Mouse (Mus musculus) heart, embryonic 12.5 days (tissue): ENCODE measurements around the gene Cyp2d22. TPM values are rescaled to one million over a fixed set of nuclear protein-coding genes. Genes with fewer than 3 reads are reported as not detected.

Experiments
- ATAC-seq: fragments of 200-750 bp; cut with Nextera tagmentation; 2 replicates; pipeline ENCODE4 v1.8.0; 2017; ENCODE audit warnings: moderate TSS enrichment, moderate library complexity; ENCODE audit not compliant: insufficient number of reproducible peaks, low FRiP score
- H3K27ac ChIP-seq: fragments of 300-500 bp; sonication (generic); 2 replicates; pipeline ENCODE4 v1.5.1; 2016; ENCODE audit warnings: mild to moderate bottlenecking, moderate library complexity; ENCODE audit not compliant: poor library complexity, severe bottlenecking
- H3K27me3 ChIP-seq: fragments of 300-500 bp; sonication (generic); replicated peaks from 2 replicates; pipeline ENCODE4 v1.6.1; 2016; ENCODE audit warnings: mild to moderate bottlenecking, moderate library complexity
- H3K36me3 ChIP-seq: fragments of 300-500 bp; sonication (generic); 2 replicates; pipeline ENCODE4 v1.6.1; 2016; ENCODE audit warnings: mild to moderate bottlenecking, moderate library complexity
- H3K4me1 ChIP-seq: fragments of 300-500 bp; sonication (generic); replicated peaks from 2 replicates; pipeline ENCODE4 v1.6.1; 2016; ENCODE audit warnings: mild to moderate bottlenecking
- H3K4me2 ChIP-seq: fragments of 300-500 bp; sonication (generic); 2 replicates; pipeline ENCODE4 v1.6.1; 2016; ENCODE audit warnings: mild to moderate bottlenecking, moderate library complexity
- H3K4me3 ChIP-seq: fragments of 300-500 bp; sonication (generic); 2 replicates; pipeline ENCODE4 v1.5.1; 2016; ENCODE audit warnings: mild to moderate bottlenecking
- H3K9ac ChIP-seq: fragments of 300-500 bp; sonication (generic); 2 replicates; pipeline ENCODE4 v1.6.1; 2016; ENCODE audit warnings: mild to moderate bottlenecking, moderate library complexity
- H3K9me3 ChIP-seq: fragments of 300-500 bp; sonication (generic); replicated peaks from 2 replicates; pipeline ENCODE4 v1.6.1; 2016; ENCODE audit warnings: mild to moderate bottlenecking, moderate library complexity
- WGBS: fragments of 180-500 bp; shearing (Covaris S2); methylation state at CpG from one replicate; pipeline ENCODE4 v1.1.7; 2016; 5-methylcytosine and 5-hydroxymethylcytosine counted together
- polyA plus RNA-seq: library from polyadenylated mRNA; unstranded; fragments of >200 nt; fragmentation: Nextera tagmentation; extraction: Ambion mirVana; gene quantifications from 2 replicates; pipeline ENCODE4 v1.2.1, GENCODE M21; 2016

Gene Cyp2d22
- polyA plus RNA-seq = 7.3 and 8.0 TPM in 2 replicates

DNA sequence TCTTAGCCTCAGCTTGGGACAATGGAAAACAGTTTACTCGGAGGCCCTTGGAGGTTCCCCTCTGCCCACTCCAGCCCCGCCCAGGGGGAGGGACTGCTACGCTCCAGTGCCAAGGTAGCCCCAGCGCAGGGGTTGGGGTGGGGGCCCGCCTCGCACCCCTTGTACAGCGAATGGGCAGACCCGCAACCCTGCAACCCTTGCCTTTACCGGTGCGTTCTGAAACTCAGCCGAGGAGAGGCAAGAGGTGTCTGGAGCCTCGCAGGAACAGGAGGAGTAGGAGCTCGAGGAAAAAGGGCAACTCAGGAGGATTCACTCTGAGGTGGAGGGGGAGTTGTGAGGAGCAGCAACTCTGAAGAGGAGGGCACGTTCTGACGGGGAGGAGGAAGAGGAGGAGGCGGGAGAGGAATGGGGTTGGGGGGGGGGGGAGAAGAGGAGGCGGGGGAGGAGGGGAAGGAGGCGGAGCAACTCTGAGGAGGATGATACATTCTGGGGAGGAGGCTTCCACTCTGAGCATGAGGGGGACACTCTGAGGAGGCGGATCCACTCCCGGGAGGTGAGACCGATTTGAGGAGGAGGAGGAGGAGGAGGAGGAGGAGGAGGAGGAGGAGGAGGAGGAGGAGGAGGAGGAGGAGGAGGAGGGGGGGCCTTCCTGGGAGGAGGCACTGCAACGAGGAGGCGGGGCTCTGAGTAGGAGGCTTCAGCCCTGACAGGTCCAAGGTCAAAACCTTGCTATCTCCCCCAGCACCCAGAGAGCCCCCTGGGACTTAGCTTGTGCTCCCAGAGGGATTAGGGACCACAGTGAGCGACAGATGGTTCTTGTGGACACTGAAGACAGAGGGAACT lies at the start of gene Cyp2d22:
Gene Cyp2d22, minus strand, starts transcription at position 390 of the 843 bp plus-strand sequence.
- no peaks in the 10 kb centered on the region for H3K9me3 ChIP-seq
- peak within 1 kb of the TSS; percentile 50 for H3K4me3 ChIP-seq
- no peaks in the 10 kb centered on the region for H3K36me3 ChIP-seq
- peak; percentile 78 for ATAC-seq
- H3K27me3 ChIP-seq = no peaks in the 10 kb centered on the region
- peak within 1 kb of the TSS; percentile 72 for H3K9ac ChIP-seq
- H3K4me1 ChIP-seq = peaks cover 39% of the 10 kb centered on the region
- 2% methylated on average over 19 of the region's 24 CpGs for WGBS
- peak within 1 kb of the TSS; percentile 64 for H3K27ac ChIP-seq
- H3K4me2 ChIP-seq = peak within 1 kb of the TSS; percentile 76

DNA sequence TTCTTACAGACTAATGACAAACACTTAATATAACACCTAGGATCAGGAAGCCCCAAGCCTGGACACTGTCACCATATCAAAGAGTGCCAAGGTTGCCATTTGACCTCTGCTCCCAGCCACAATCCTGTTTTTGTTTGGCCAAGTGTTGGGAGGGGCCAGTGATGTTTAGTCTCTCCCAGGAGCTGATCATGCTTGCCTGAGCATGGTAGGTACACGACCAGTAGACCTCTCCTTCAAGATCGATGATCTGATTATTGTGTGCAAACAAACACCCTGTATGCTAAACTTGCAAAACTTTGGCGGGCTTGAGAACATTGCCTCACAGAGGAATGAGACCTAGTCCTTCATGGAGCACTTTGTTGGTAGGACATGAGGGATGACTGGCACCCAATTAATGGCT lies 43.4 kb upstream of the Cyp2d22 start:
- no peaks in the 10 kb centered on the region for H3K4me1 ChIP-seq
- H3K9me3 ChIP-seq = peaks cover 3% of the 10 kb centered on the region; the same call in 1 of the 2 replicates
- no peak overlapping the region for H3K9ac ChIP-seq
- 0 out of 2 replicates have a peak, but pooled peaks cover 4% of the 10 kb centered on the region for H3K27me3 ChIP-seq
- no peak for ATAC-seq
- H3K36me3 ChIP-seq = no peaks in the 10 kb centered on the region
- WGBS = 73% methylated on average over 3 of the region's 3 CpGs
- no peak overlapping the region for H3K4me3 ChIP-seq
- H3K4me2 ChIP-seq = no peak overlapping the region
- no peak overlapping the region for H3K27ac ChIP-seq

DNA sequence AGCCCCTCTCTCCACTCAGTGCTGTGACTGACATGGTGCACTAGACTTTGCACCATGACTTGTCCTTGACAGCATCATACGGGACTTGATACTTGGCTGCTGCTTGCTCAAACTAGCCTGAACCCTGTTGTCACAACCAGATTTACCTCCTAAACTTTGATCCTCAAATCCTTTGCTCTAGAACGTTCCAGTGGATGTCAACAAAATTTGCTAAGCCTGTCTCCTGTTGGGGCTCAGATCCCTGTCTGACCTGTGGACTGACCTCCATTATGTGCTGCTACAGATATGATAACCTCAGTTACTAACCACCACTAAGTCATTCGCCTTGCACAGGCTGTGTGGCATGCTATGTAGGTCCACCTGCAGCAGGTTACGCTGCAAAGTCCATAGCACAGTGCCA lies 42.9 kb upstream of the Cyp2d22 start:
- Histone ChIP-seq H3K4me3 (no peak overlapping the region), H3K4me2 (no peak overlapping the region), H3K4me1 (no peaks in the 10 kb centered on the region), H3K27ac (no peak overlapping the region), H3K9me3 (peaks cover 3% of the 10 kb centered on the region; the same call in 1 of the 2 replicates), H3K27me3 (0 out of 2 replicates have a peak, but pooled peaks cover 4% of the 10 kb centered on the region), H3K9ac (no peak overlapping the region), H3K36me3 (no peaks in the 10 kb centered on the region)
- WGBS = 73% methylated on average over 4 of the region's 4 CpGs
- ATAC-seq = no peak

DNA sequence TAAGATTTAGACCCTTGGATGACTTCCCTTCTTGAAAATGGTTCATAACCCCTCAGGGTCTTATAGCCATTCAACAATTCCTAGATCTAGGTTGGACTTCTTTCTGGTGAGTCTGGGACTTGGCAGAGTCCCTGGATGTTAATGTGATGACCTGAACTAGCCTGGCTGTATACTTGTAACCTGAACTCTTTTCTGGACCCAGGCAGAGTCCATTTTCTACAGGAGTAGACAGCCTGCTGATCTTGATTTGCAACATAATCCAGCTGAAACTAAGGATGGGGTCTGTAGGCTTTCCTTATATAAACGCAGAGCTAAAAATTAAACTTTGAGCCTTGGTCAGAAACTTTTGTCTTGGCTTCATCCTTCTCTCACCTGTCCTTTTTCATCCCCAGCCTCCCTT lies 38.6 kb upstream of the Cyp2d22 start:
- H3K9ac ChIP-seq = no peak overlapping the region
- no peak overlapping the region for H3K4me3 ChIP-seq
- H3K36me3 ChIP-seq = no peaks in the 10 kb centered on the region
- WGBS = 73% methylated on average over 1 of the region's 1 CpGs
- no peak overlapping the region for H3K4me2 ChIP-seq
- H3K9me3 ChIP-seq = no peaks in the 10 kb centered on the region; the same call in 1 of the 2 replicates
- H3K4me1 ChIP-seq = peaks cover 7% of the 10 kb centered on the region; the same call in 1 of the 2 replicates
- 0 out of 2 replicates have a peak, but pooled peaks cover 4% of the 10 kb centered on the region for H3K27me3 ChIP-seq
- no peak overlapping the region for H3K27ac ChIP-seq
- no peak for ATAC-seq

DNA sequence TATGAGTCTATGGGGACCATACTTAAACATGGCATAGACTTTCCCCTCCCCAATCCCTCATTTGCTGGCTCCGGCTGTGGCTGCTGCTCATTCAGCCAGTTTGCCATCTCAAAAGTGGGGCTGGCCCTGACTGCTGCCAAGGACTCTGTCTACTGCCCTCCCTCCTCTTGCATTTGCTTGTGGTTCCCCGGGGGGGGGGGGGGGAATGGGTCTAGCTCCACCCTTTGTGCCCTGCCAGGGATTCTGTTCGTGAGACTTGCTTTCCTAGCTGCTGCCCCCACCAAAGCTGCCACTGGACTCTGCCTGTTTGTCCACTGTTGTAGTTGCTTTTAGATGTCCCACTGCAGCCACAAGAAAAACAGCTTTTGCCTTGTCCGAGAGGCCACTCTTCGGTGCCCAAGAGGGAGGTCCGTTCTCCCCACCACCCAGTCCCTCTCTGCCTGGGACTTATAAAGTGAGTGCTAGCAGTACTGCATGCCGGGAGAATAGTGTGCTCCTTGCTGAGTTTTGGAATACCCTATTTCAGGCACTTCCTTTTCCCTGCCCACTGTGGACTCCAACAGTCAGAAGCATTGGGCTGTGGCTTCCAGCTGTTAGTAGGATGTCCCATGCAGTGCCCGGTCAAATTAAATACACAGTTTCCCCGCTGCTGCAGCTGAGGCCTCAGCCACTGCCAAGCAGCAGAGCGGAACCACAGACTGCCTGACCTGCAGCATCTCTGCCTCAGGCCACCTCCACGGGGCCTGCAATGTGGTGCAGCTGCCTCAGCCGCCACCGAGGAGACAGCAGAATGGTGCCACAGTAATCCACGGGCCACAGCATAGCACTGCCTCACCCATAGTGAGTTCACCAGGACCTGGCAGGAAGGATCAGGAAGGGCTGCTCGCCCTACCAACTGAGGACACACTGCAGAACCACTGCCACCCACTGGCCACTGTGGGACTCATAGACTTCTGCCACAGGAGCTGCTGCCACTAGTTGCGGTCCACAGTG lies 37.0 kb upstream of the Cyp2d22 start:
- WGBS = 32% methylated on average over 16 of the region's 16 CpGs
- 0 out of 2 replicates have a peak overlapping the region, but pooled peaks have one; percentile 1 for H3K9ac ChIP-seq

DNA sequence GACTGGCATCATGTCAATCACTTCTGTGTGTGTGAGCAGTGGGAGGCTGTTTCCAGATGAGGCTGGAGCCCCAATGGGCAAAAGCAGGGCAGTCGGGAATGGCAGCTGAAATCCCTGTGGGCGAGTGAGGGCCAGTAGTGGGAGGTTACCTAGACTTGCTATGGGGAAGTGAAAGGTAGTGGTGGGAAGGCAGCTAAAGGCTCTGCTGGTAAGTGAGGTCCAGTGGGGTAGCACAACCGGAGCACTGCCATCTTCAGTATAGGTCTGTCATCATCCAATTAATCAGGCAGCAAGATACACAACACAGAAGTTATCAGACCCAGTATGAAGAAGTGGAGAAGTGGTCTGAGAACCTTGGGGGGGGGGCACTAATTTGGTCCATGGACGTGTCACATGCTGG lies 27.5 kb upstream of the Cyp2d22 start:
- H3K4me3 ChIP-seq = no peak overlapping the region
- 72% methylated on average over 4 of the region's 4 CpGs for WGBS
- H3K36me3 ChIP-seq = no peaks in the 10 kb centered on the region
- no peak overlapping the region for H3K4me2 ChIP-seq
- H3K4me1 ChIP-seq = no peaks in the 10 kb centered on the region
- H3K9ac ChIP-seq = no peak overlapping the region
- no peaks in the 10 kb centered on the region for H3K27me3 ChIP-seq
- no peak overlapping the region for H3K27ac ChIP-seq
- no peak for ATAC-seq
- H3K9me3 ChIP-seq = no peaks in the 10 kb centered on the region

More for the DNA sequence above, 37.0 kb upstream of the Cyp2d22 start:
- no peak overlapping the region for H3K27ac ChIP-seq
- no peaks in the 10 kb centered on the region for H3K36me3 ChIP-seq
- peaks cover 7% of the 10 kb centered on the region; the same call in 1 of the 2 replicates for H3K4me1 ChIP-seq
- no peaks in the 10 kb centered on the region for H3K9me3 ChIP-seq
- peak overlapping the region; percentile 48 for H3K4me2 ChIP-seq
- H3K4me3 ChIP-seq = no peak overlapping the region
- ATAC-seq = peak; percentile 78; the same call in 1 of the 2 replicates
- H3K27me3 ChIP-seq = 0 out of 2 replicates have a peak, but pooled peaks cover 4% of the 10 kb centered on the region

DNA sequence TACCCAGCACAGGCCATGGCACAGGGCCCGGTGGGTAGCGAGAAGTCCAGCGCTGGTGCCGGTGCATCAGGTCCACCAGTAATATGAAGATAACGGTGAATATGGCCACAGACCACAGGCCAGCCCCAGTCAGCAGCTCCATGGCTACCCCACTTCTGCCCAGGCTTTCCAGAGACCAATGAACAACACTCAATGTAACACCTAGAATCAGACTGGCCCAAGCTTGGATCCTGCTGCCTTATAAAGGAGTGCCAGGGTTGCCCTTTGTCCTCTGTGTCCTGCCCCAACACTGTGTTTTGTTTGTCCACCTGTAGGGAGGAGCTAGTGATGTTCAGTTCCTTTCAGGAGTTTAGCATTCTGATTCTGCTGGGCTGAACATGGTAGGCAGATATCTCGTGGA lies 26.9 kb upstream of the Cyp2d22 start, which contains the start of gene Cyp2d10:
Gene Cyp2d10, minus strand, starts transcription at position 215 of the 400 bp plus-strand sequence.
- Histone ChIP-seq H3K9me3 (no peaks in the 10 kb centered on the region), H3K27me3 (no peaks in the 10 kb centered on the region), H3K4me3 (no peak within 1 kb of the TSS), H3K36me3 (no peaks in the 10 kb centered on the region), H3K27ac (no peak within 1 kb of the TSS), H3K4me2 (no peak within 1 kb of the TSS), H3K4me1 (no peaks in the 10 kb centered on the region), H3K9ac (no peak within 1 kb of the TSS)
- no peak for ATAC-seq
- WGBS = 88% methylated on average over 6 of the region's 6 CpGs

DNA sequence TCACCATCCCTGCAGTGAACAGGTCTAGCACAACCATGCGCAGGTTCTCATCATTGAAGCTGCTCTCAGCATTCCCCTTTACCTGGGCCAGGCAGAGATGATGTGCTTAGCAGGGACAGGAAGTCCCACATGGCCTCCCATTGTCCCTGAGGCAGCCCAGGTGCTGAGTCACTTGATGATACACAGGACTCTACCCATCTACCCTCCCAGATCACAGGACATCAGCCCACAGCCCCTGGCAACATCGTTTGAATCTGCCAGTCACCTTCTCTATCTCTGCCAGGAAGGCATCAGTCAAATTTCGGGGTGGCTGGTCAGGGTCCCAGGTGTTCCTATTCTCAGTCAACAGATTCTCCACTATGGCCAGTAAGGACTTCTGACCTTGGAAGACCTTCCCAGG lies 24.1 kb upstream of the Cyp2d22 start:
- no peak overlapping the region for H3K9ac ChIP-seq
- no peaks in the 10 kb centered on the region for H3K36me3 ChIP-seq
- H3K27me3 ChIP-seq = no peaks in the 10 kb centered on the region
- no peaks in the 10 kb centered on the region for H3K9me3 ChIP-seq
- no peak for ATAC-seq
- 79% methylated on average over 3 of the region's 3 CpGs for WGBS
- no peak overlapping the region for H3K4me2 ChIP-seq
- no peak overlapping the region for H3K27ac ChIP-seq
- no peaks in the 10 kb centered on the region for H3K4me1 ChIP-seq
- no peak overlapping the region for H3K4me3 ChIP-seq

DNA sequence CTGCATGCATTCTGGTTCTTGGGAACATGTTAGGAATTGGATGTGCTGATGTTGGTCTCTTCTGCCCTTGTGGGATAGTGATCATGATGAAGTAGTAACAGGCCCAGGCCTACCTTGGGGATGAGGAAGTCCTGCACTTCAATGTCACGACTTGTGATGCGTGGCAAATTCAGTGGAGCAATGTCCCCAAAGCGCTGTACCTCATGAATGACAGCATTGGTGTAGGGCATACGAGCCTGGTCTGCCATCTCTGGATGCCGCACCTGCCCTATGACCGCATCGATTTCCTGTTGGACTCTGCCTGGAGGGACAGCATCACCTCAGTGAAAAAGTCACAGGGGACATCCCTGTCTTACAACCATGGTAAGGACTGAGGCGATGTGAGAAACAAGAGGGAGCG lies 23.5 kb upstream of the Cyp2d22 start:
- Histone ChIP-seq H3K36me3 (no peaks in the 10 kb centered on the region), H3K9ac (no peak overlapping the region), H3K4me1 (no peaks in the 10 kb centered on the region), H3K9me3 (no peaks in the 10 kb centered on the region), H3K27me3 (no peaks in the 10 kb centered on the region), H3K27ac (no peak overlapping the region), H3K4me3 (no peak overlapping the region), H3K4me2 (no peak overlapping the region)
- 84% methylated on average over 9 of the region's 9 CpGs for WGBS
- ATAC-seq = no peak

DNA sequence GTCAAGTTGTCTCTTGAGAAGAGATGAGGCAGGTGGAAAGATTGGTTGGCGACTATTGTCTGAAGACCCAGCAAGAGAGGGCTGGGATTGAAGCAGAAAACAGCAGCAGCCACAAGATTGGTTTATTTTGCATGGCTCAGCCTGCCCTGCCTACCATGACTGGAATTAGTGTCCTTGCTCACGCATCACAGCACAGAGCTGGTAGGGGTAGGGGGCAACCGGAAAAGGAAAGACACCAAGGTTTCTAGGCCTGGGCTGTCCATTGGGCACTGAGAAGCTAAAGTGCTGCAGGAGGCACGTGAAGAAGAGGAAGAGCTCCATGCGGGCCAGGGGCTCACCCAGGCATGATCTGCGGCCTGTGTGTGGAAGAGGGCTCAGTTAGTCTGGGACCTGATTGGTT lies 22.7 kb upstream of the Cyp2d22 start:
- H3K27me3 ChIP-seq = no peaks in the 10 kb centered on the region
- no peaks in the 10 kb centered on the region for H3K4me1 ChIP-seq
- no peak overlapping the region for H3K9ac ChIP-seq
- 72% methylated on average over 6 of the region's 6 CpGs for WGBS
- H3K4me2 ChIP-seq = no peak overlapping the region
- H3K4me3 ChIP-seq = no peak overlapping the region
- no peak overlapping the region for H3K27ac ChIP-seq
- H3K36me3 ChIP-seq = no peaks in the 10 kb centered on the region
- H3K9me3 ChIP-seq = no peaks in the 10 kb centered on the region
- no peak for ATAC-seq

DNA sequence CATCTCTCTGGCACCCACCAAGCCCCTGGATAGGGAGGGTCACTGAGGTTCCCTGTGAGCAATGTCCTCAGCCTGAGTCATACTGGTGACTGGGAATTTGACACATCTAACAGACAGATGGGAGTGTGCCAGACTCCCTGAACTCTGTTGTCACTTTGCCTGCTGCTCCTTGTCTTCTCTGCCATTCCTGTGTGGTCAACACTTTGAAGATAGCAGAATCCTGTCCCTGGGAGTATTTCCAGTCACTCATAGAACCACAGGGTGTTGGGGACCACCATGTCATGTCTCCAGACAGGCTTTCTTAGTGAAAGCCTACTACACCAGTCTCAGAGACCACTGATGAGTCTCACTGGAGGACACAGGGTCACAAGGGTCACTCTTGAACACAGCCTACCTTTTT lies 22.0 kb upstream of the Cyp2d22 start:
- Histone ChIP-seq H3K4me3 (no peak overlapping the region), H3K27ac (no peak overlapping the region), H3K9me3 (no peaks in the 10 kb centered on the region), H3K36me3 (no peaks in the 10 kb centered on the region), H3K27me3 (no peaks in the 10 kb centered on the region), H3K9ac (no peak overlapping the region), H3K4me2 (no peak overlapping the region), H3K4me1 (no peaks in the 10 kb centered on the region)
- no peak for ATAC-seq
